Mouse (Mus musculus): ENCODE measurements around the gene Slc28a1. TPM values are rescaled to one million over a fixed set of nuclear protein-coding genes. Genes with fewer than 3 reads are reported as not detected.

Slc28a1 gene
- polyA plus RNA-seq, 1 experiment from 2014 or later, result not detected

DNA sequence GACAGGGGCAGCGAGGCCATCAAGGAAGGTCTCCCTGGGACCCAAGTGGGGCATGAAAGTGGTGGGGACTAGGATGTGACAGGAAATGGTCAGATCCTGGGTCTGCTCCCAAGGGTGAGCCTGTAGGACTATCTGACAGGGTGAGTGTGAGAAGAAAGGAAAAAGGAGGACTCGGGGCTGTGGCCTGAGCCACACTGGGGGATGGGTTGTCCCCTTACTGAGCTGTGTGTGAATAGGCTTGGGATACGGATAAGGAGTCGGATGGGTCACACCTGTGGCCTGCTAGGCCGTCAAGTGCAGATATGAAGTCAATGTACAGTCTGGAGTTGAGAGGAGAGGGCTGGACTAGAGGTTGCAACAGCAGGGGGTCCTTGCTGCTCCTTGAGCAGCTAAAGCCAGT is 38.9 kb upstream of the Slc28a1 start:
- ATAC-seq (ENCODE audit: low FRiP score, low TSS enrichment) (no peak), DNase-seq (ENCODE audit: low spot score) (no peak)
- no peak for TF ChIP-seq CTCF (IDR thresholded peaks at IDR 0.05; ENCODE audit: low read depth)
- Histone ChIP-seq H3K27me3 (ENCODE audit: control insufficient read depth, insufficient read depth, low read length) (no peaks in the 10 kb centered on the region), H3K4me3 (ENCODE audit: low read depth, low read length) (no peak overlapping the region), H3K36me3 (ENCODE audit: control insufficient read depth, insufficient read depth, low read length) (no peaks in the 10 kb centered on the region), H3K4me2 (replicated peaks; ENCODE audit: low read depth) (no peak overlapping the region), H3K9me3 (ENCODE audit: control insufficient read depth, low read length) (no peaks in the 10 kb centered on the region), H3K9ac (ENCODE audit: low read length) (no peak overlapping the region), H3K27ac (replicated peaks) (peak overlapping the region; percentile 58), H3K4me1 (replicated peaks; ENCODE audit: control insufficient read depth, insufficient read depth) (peaks cover 2% of the 10 kb centered on the region; the same call in 1 of the 2 replicates)
- WGBS, result 84% methylated on average over 5 of the region's 5 CpGs

DNA sequence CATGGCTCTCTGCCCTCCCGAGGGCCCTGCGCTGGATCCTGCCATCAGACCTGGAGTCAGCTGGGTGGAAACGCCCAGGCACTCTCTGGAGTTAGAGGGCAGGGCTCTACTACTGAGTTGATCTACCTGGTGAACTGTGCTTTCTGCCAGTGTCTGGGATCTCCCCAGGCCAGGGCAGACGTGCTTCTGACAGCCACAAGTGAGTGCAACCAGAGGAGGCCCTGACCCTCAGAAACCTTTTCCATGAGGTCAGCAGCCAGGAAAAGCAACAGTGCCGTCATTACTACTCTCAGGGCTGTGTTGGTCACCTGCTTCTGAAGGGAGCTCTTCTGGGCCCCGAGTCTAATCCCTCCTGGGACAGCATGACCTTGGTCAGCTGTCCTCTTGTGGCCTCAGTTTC is 37.6 kb upstream of the Slc28a1 start:
- 62% methylated on average over 6 of the region's 6 CpGs for WGBS
- TF ChIP-seq EP300 (optimal IDR thresholded peaks at IDR 0.05) (no peak), CTCF (IDR thresholded peaks at IDR 0.05; ENCODE audit: low read depth) (no peak)
- ATAC-seq (ENCODE audit: low FRiP score, low TSS enrichment) (no peak), DNase-seq (ENCODE audit: low spot score) (no peak)
- Histone ChIP-seq H3K4me3 (ENCODE audit: low read depth, low read length) (no peak overlapping the region), H3K9ac (ENCODE audit: low read length) (no peak overlapping the region), H3K9me3 (ENCODE audit: control insufficient read depth, low read length) (no peaks in the 10 kb centered on the region), H3K4me1 (replicated peaks; ENCODE audit: control insufficient read depth, insufficient read depth) (peaks cover 2% of the 10 kb centered on the region; the same call in 1 of the 2 replicates), H3K4me2 (replicated peaks; ENCODE audit: low read depth) (no peak overlapping the region), H3K27me3 (ENCODE audit: control insufficient read depth, insufficient read depth, low read length) (no peaks in the 10 kb centered on the region), H3K27ac (replicated peaks) (no peak overlapping the region), H3K36me3 (ENCODE audit: control insufficient read depth, insufficient read depth, low read length) (no peaks in the 10 kb centered on the region)

DNA sequence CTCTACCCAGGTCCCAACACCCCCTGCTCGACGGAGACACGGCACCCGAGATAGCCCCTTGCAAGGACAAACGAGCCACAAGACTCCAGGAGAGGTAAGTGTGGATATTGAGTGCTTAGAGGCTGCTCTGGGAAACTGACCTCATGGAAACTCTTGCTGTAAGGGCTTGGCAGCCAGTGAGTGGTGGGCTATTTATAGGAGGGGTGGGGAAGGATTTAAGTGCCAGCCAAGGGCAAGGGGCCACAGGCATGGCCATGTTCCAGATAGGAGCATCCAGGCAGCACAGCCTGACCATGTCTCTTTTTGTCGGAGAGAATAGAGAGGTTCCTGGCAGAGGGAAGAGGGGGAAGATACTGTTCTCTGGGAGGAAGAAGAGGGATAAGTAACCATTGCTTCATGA is 35.9 kb upstream of the Slc28a1 start:
- no peak overlapping the region for H3K9ac ChIP-seq (ENCODE audit: low read length)
- 85% methylated on average over 6 of the region's 6 CpGs for WGBS
- no peak for DNase-seq (ENCODE audit: low spot score)

DNA sequence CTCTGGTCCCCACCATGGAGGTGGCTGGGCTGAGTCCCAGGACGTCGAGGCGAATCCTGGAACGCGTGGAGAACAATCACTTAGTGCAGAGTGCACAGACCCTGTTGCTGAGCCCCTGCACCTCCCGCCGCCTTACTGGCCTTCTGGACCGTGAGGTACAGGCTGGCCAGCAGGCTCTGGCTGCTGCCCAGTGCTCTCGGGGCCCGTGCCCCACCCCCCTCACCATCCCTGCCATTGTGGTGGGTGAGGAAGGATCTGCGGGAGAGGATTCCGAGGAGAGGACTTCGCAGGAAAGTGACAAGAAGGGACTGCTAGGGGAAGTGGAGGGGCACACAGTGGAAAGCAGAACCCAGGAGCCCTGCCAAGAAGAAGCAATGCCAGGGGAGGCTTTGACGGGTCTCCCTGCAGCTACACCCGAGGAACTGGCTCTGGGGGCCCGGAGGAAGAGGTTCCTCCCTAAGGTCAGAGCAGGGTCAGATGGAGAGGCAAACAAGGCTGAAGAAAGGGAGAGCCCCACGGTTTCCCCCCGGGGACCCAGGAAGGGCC is 21.1 kb upstream of the Slc28a1 start:
- ATAC-seq (ENCODE audit: low FRiP score, low TSS enrichment), result peak; percentile 32; the same call in 1 of the 2 replicates
- Histone ChIP-seq H3K36me3 (ENCODE audit: control insufficient read depth, insufficient read depth, low read length) (no peaks in the 10 kb centered on the region), H3K9ac (ENCODE audit: low read length) (no peak overlapping the region), H3K9me3 (ENCODE audit: control insufficient read depth, low read length) (no peaks in the 10 kb centered on the region), H3K4me3 (ENCODE audit: low read depth, low read length) (no peak overlapping the region), H3K27ac (replicated peaks) (no peak overlapping the region), H3K4me2 (replicated peaks; ENCODE audit: low read depth) (no peak overlapping the region), H3K4me1 (replicated peaks; ENCODE audit: control insufficient read depth, insufficient read depth) (no peaks in the 10 kb centered on the region), H3K27me3 (ENCODE audit: control insufficient read depth, insufficient read depth, low read length) (no peaks in the 10 kb centered on the region)
- TF ChIP-seq CTCF (IDR thresholded peaks at IDR 0.05; ENCODE audit: low read depth), result no peak
- TF ChIP-seq EP300 (optimal IDR thresholded peaks at IDR 0.05), result no peak
- DNase-seq (ENCODE audit: low spot score), result no peak
- 39% methylated on average over 18 of the region's 18 CpGs for WGBS

More for the DNA sequence above, 35.9 kb upstream of the Slc28a1 start:
- no peaks in the 10 kb centered on the region for H3K27me3 ChIP-seq (ENCODE audit: control insufficient read depth, insufficient read depth, low read length)
- H3K9me3 ChIP-seq (ENCODE audit: control insufficient read depth, low read length), result no peaks in the 10 kb centered on the region
- no peaks in the 10 kb centered on the region for H3K4me1 ChIP-seq (replicated peaks; ENCODE audit: control insufficient read depth, insufficient read depth)
- H3K4me2 ChIP-seq (replicated peaks; ENCODE audit: low read depth), result no peak overlapping the region
- H3K36me3 ChIP-seq (ENCODE audit: control insufficient read depth, insufficient read depth, low read length), result no peaks in the 10 kb centered on the region
- ATAC-seq (ENCODE audit: low FRiP score, low TSS enrichment), result no peak
- no peak for TF ChIP-seq EP300 (optimal IDR thresholded peaks at IDR 0.05)
- no peak for TF ChIP-seq CTCF (IDR thresholded peaks at IDR 0.05; ENCODE audit: low read depth)
- H3K4me3 ChIP-seq (ENCODE audit: low read depth, low read length), result no peak overlapping the region
- H3K27ac ChIP-seq (replicated peaks), result no peak overlapping the region

DNA sequence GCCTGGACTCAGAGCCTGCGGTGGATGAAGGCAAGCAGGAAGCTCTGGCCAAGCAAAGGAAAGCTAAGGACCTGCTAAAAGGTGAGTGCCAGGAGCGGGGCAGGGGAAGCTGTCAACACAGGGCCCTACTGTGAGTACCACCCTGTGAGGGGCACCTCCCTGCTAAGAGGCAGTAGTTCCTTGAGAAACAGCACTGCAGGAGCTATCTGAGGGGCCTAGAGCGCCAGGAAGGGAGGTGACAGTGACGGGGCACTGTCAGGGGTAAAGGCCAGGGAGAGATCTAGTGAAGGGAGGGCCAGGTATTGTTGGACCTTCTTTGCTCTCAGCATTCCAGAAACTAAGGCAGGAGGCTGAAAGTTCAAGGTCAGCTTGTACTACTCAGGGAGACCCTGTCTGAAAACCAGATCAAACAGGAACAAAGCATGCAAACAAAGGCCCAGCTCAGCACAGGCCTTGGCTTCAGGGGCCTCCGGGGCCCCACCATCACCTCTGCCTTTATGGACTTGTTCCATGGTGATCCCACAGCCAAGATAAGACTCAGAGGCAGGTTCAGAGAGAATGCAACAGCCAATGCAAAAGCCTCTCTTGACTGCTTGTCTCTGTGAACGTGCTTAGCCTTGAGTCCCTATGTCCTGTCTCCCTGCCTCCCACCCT is 20.4 kb upstream of the Slc28a1 start:
- no peak overlapping the region for H3K4me2 ChIP-seq (replicated peaks; ENCODE audit: low read depth)
- peak; percentile 26; the same call in 1 of the 2 replicates for ATAC-seq (ENCODE audit: low FRiP score, low TSS enrichment)

DNA sequence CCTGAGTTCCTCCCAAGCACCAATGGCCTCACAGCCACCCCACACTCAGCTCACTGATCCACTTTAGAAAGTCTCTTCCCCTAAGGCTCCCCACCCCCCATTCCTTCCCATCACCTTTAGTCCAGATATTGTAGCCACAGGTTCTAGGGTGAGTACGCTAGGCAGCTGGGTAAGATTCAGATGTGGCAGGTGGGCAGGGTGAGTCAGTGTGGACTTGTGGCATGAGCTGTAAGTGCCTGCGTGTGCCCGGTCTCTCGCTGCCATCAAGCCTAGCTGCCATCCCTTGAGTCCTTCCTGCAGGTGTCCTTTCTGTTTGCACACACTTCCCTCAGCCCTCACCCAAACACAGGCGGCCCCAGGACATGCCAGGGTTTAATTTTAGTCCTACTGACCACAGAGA is 14.3 kb upstream of the Slc28a1 start:
- WGBS, result 73% methylated on average over 5 of the region's 5 CpGs
- Histone ChIP-seq H3K27ac (replicated peaks) (no peak overlapping the region), H3K36me3 (ENCODE audit: control insufficient read depth, insufficient read depth, low read length) (no peaks in the 10 kb centered on the region), H3K4me3 (ENCODE audit: low read depth, low read length) (no peak overlapping the region), H3K27me3 (ENCODE audit: control insufficient read depth, insufficient read depth, low read length) (no peaks in the 10 kb centered on the region), H3K4me2 (replicated peaks; ENCODE audit: low read depth) (no peak overlapping the region), H3K9me3 (ENCODE audit: control insufficient read depth, low read length) (no peaks in the 10 kb centered on the region), H3K9ac (ENCODE audit: low read length) (no peak overlapping the region), H3K4me1 (replicated peaks; ENCODE audit: control insufficient read depth, insufficient read depth) (no peaks in the 10 kb centered on the region)
- TF ChIP-seq EP300 (optimal IDR thresholded peaks at IDR 0.05), result no peak
- no peak for TF ChIP-seq CTCF (IDR thresholded peaks at IDR 0.05; ENCODE audit: low read depth)
- DNase-seq (ENCODE audit: low spot score), result no peak
- no peak for ATAC-seq (ENCODE audit: low FRiP score, low TSS enrichment)

More for the DNA sequence above, 20.4 kb upstream of the Slc28a1 start:
- H3K27ac ChIP-seq (replicated peaks), result no peak overlapping the region
- TF ChIP-seq EP300 (optimal IDR thresholded peaks at IDR 0.05) (no peak), CTCF (IDR thresholded peaks at IDR 0.05; ENCODE audit: low read depth) (no peak)
- H3K9me3 ChIP-seq (ENCODE audit: control insufficient read depth, low read length), result no peaks in the 10 kb centered on the region
- WGBS, result 72% methylated on average over 6 of the region's 6 CpGs
- H3K9ac ChIP-seq (ENCODE audit: low read length), result no peak overlapping the region
- no peak for DNase-seq (ENCODE audit: low spot score)
- H3K27me3 ChIP-seq (ENCODE audit: control insufficient read depth, insufficient read depth, low read length), result no peaks in the 10 kb centered on the region
- H3K36me3 ChIP-seq (ENCODE audit: control insufficient read depth, insufficient read depth, low read length), result no peaks in the 10 kb centered on the region
- no peak overlapping the region for H3K4me3 ChIP-seq (ENCODE audit: low read depth, low read length)
- H3K4me1 ChIP-seq (replicated peaks; ENCODE audit: control insufficient read depth, insufficient read depth), result no peaks in the 10 kb centered on the region

Data from stomach, postnatal 0 days (tissue).